Mouse (Mus musculus): ENCODE measurements around the gene Cxcl12.

GRCm38 (mm10) chr6:117190453-117190852 lies 22.1 kb downstream of the Cxcl12 start:
- no peak for TF ChIP-seq POLR2A (IDR thresholded peaks at IDR 0.05; ENCODE audit: borderline replicate concordance, low read depth, low read length)
- TF ChIP-seq CTCF (IDR thresholded peaks at IDR 0.05; ENCODE audit: low read depth, low read length), result no peak
